Mouse (Mus musculus): ENCODE data around the gene Rpl29.

- no peak for TF ChIP-seq CTCF (IDR thresholded peaks at IDR 0.05; ENCODE audit: borderline replicate concordance, extremely low read depth, insufficient read depth, insufficient read length)
- no peak for TF ChIP-seq POLR2A (IDR thresholded peaks at IDR 0.05; ENCODE audit: borderline replicate concordance, extremely low read depth, insufficient read depth, insufficient read length, poor library complexity, severe bottlenecking)
Measured at GRCm38 (mm10) chr9:106454071-106454761, 25.0 kb downstream of the Rpl29 start.

All from brain, embryonic 14.5 days (tissue).